Mouse (Mus musculus): ENCODE measurements around the gene Hes2. TPM values are rescaled to one million over a fixed set of nuclear protein-coding genes. Genes with fewer than 3 reads are reported as not detected.

The Hes2 gene
- polyA plus RNA-seq, 1 experiment from 2014 or later, result not detected

- H3K4me1 ChIP-seq (ENCODE audit: control insufficient read depth, insufficient read depth, low read length), result peaks cover 8% of the 10 kb centered on the region
- H3K27me3 ChIP-seq (ENCODE audit: control insufficient read depth, insufficient read depth, low read length), result peaks cover 75% of the 10 kb centered on the region
- H3K36me3 ChIP-seq (ENCODE audit: control insufficient read depth, insufficient read depth, low read length), result no peaks in the 10 kb centered on the region
- H3K4me3 ChIP-seq (ENCODE audit: low read depth, low read length), result no peak overlapping the region
- H3K9me3 ChIP-seq (ENCODE audit: control insufficient read depth, low read length), result no peaks in the 10 kb centered on the region
- no peak overlapping the region for H3K9ac ChIP-seq (replicated peaks; ENCODE audit: low read depth, low read length)
- no peak overlapping the region for H3K4me2 ChIP-seq (ENCODE audit: low read depth, low read length)
- WGBS, result under 1% methylated on average over 31 of the region's 31 CpGs
- ATAC-seq (ENCODE audit: low read depth), result no peak
- no peak overlapping the region for H3K27ac ChIP-seq (ENCODE audit: low read depth, low read length)
Measured at GRCm38 (mm10) chr4:152120311-152121182, 38.1 kb upstream of the Hes2 start.

- Histone ChIP-seq H3K4me3 (ENCODE audit: low read depth, low read length) (no peak overlapping the region), H3K9me3 (ENCODE audit: control insufficient read depth, low read length) (no peaks in the 10 kb centered on the region), H3K27ac (ENCODE audit: low read depth, low read length) (no peak overlapping the region), H3K27me3 (ENCODE audit: control insufficient read depth, insufficient read depth, low read length) (peaks cover 79% of the 10 kb centered on the region), H3K36me3 (ENCODE audit: control insufficient read depth, insufficient read depth, low read length) (no peaks in the 10 kb centered on the region), H3K4me1 (ENCODE audit: control insufficient read depth, insufficient read depth, low read length) (peaks cover 9% of the 10 kb centered on the region; the same call in 1 of the 2 replicates), H3K4me2 (ENCODE audit: low read depth, low read length) (no peak overlapping the region), H3K9ac (replicated peaks; ENCODE audit: low read depth, low read length) (no peak overlapping the region)
- no peak for ATAC-seq (ENCODE audit: low read depth)
- WGBS, result under 1% methylated on average over 12 of the region's 12 CpGs
Measured at GRCm38 (mm10) chr4:152121183-152121505, 37.5 kb upstream of the Hes2 start.

- WGBS, result 4% methylated on average over 11 of the region's 13 CpGs
- no peak overlapping the region for H3K4me3 ChIP-seq (ENCODE audit: low read depth, low read length)
- peaks cover 81% of the 10 kb centered on the region for H3K27me3 ChIP-seq (ENCODE audit: control insufficient read depth, insufficient read depth, low read length)
- no peak overlapping the region for H3K9ac ChIP-seq (replicated peaks; ENCODE audit: low read depth, low read length)
- H3K4me1 ChIP-seq (ENCODE audit: control insufficient read depth, insufficient read depth, low read length), result peaks cover 14% of the 10 kb centered on the region; the same call in 1 of the 2 replicates
- H3K9me3 ChIP-seq (ENCODE audit: control insufficient read depth, low read length), result no peaks in the 10 kb centered on the region
- H3K27ac ChIP-seq (ENCODE audit: low read depth, low read length), result no peak overlapping the region
- no peak overlapping the region for H3K4me2 ChIP-seq (ENCODE audit: low read depth, low read length)
- H3K36me3 ChIP-seq (ENCODE audit: control insufficient read depth, insufficient read depth, low read length), result no peaks in the 10 kb centered on the region
- no peak for ATAC-seq (ENCODE audit: low read depth)
Measured at GRCm38 (mm10) chr4:152124361-152124961, 34.2 kb upstream of the Hes2 start.

GRCm38 (mm10) chr4:152125161-152126025, 33.3 kb upstream of the Hes2 start:
- Histone ChIP-seq H3K9me3 (ENCODE audit: control insufficient read depth, low read length) (no peaks in the 10 kb centered on the region), H3K27me3 (ENCODE audit: control insufficient read depth, insufficient read depth, low read length) (peaks cover 80% of the 10 kb centered on the region), H3K36me3 (ENCODE audit: control insufficient read depth, insufficient read depth, low read length) (no peaks in the 10 kb centered on the region), H3K4me2 (ENCODE audit: low read depth, low read length) (peak overlapping the region; percentile 22), H3K9ac (replicated peaks; ENCODE audit: low read depth, low read length) (no peak overlapping the region; the same call in 1 of the 2 replicates), H3K4me3 (ENCODE audit: low read depth, low read length) (peak overlapping the region; percentile 20), H3K4me1 (ENCODE audit: control insufficient read depth, insufficient read depth, low read length) (peaks cover 12% of the 10 kb centered on the region), H3K27ac (ENCODE audit: low read depth, low read length) (no peak overlapping the region)
- WGBS, result 3% methylated on average over 56 of the region's 56 CpGs
- ATAC-seq (ENCODE audit: low read depth), result no peak

- Histone ChIP-seq H3K27ac (ENCODE audit: low read depth, low read length) (no peak overlapping the region), H3K9me3 (ENCODE audit: control insufficient read depth, low read length) (no peaks in the 10 kb centered on the region), H3K36me3 (ENCODE audit: control insufficient read depth, insufficient read depth, low read length) (no peaks in the 10 kb centered on the region), H3K4me3 (ENCODE audit: low read depth, low read length) (peak overlapping the region; percentile 20), H3K9ac (replicated peaks; ENCODE audit: low read depth, low read length) (no peak overlapping the region; the same call in 1 of the 2 replicates), H3K4me2 (ENCODE audit: low read depth, low read length) (peak overlapping the region; percentile 22), H3K27me3 (ENCODE audit: control insufficient read depth, insufficient read depth, low read length) (peaks cover 85% of the 10 kb centered on the region), H3K4me1 (ENCODE audit: control insufficient read depth, insufficient read depth, low read length) (peaks cover 18% of the 10 kb centered on the region)
- WGBS, result 2% methylated on average over 65 of the region's 65 CpGs
- ATAC-seq (ENCODE audit: low read depth), result no peak
Measured at GRCm38 (mm10) chr4:152126026-152126920, 32.4 kb upstream of the Hes2 start.

- Histone ChIP-seq H3K4me3 (ENCODE audit: low read depth, low read length) (no peak overlapping the region), H3K9me3 (ENCODE audit: control insufficient read depth, low read length) (no peaks in the 10 kb centered on the region), H3K4me2 (ENCODE audit: low read depth, low read length) (no peak overlapping the region), H3K27ac (ENCODE audit: low read depth, low read length) (no peak overlapping the region), H3K36me3 (ENCODE audit: control insufficient read depth, insufficient read depth, low read length) (no peaks in the 10 kb centered on the region), H3K27me3 (ENCODE audit: control insufficient read depth, insufficient read depth, low read length) (peaks cover 87% of the 10 kb centered on the region), H3K9ac (replicated peaks; ENCODE audit: low read depth, low read length) (no peak overlapping the region), H3K4me1 (ENCODE audit: control insufficient read depth, insufficient read depth, low read length) (peaks cover 24% of the 10 kb centered on the region)
- WGBS, result 79% methylated on average over 11 of the region's 11 CpGs
- ATAC-seq (ENCODE audit: low read depth), result no peak
Measured at GRCm38 (mm10) chr4:152127884-152128283, 30.8 kb upstream of the Hes2 start.

GRCm38 (mm10) chr4:152128784-152129183, 29.9 kb upstream of the Hes2 start:
- ATAC-seq (ENCODE audit: low read depth), result no peak
- 45% methylated on average over 5 of the region's 5 CpGs for WGBS

GRCm38 (mm10) chr4:152129395-152129930, 29.2 kb upstream of the Hes2 start:
- Histone ChIP-seq H3K27me3 (ENCODE audit: control insufficient read depth, insufficient read depth, low read length) (peaks cover 85% of the 10 kb centered on the region), H3K9ac (replicated peaks; ENCODE audit: low read depth, low read length) (no peak overlapping the region), H3K27ac (ENCODE audit: low read depth, low read length) (no peak overlapping the region), H3K4me1 (ENCODE audit: control insufficient read depth, insufficient read depth, low read length) (peaks cover 24% of the 10 kb centered on the region), H3K36me3 (ENCODE audit: control insufficient read depth, insufficient read depth, low read length) (no peaks in the 10 kb centered on the region), H3K4me3 (ENCODE audit: low read depth, low read length) (no peak overlapping the region), H3K4me2 (ENCODE audit: low read depth, low read length) (no peak overlapping the region), H3K9me3 (ENCODE audit: control insufficient read depth, low read length) (no peaks in the 10 kb centered on the region)
- WGBS, result 16% methylated on average over 13 of the region's 13 CpGs
- no peak for ATAC-seq (ENCODE audit: low read depth)

More at GRCm38 (mm10) chr4:152128784-152129183, 29.9 kb upstream of the Hes2 start:
- Histone ChIP-seq H3K27me3 (ENCODE audit: control insufficient read depth, insufficient read depth, low read length) (peaks cover 87% of the 10 kb centered on the region), H3K36me3 (ENCODE audit: control insufficient read depth, insufficient read depth, low read length) (no peaks in the 10 kb centered on the region), H3K4me3 (ENCODE audit: low read depth, low read length) (no peak overlapping the region), H3K9me3 (ENCODE audit: control insufficient read depth, low read length) (no peaks in the 10 kb centered on the region), H3K4me1 (ENCODE audit: control insufficient read depth, insufficient read depth, low read length) (peaks cover 24% of the 10 kb centered on the region), H3K9ac (replicated peaks; ENCODE audit: low read depth, low read length) (no peak overlapping the region), H3K27ac (ENCODE audit: low read depth, low read length) (no peak overlapping the region), H3K4me2 (ENCODE audit: low read depth, low read length) (no peak overlapping the region)

Measured in neural tube, embryonic 14.5 days (tissue).